Mouse (Mus musculus) embryonic facial prominence, embryonic 13.5 days (tissue): ENCODE measurements around the gene Abcg4. TPM values are rescaled to one million over a fixed set of nuclear protein-coding genes. Genes with fewer than 3 reads are reported as not detected.

ENCODE experiments used
- ATAC-seq: fragments of 200-750 bp; cut with Nextera tagmentation; 2 replicates; pipeline ENCODE4 v1.8.0; 2017; ENCODE audit warnings: low read depth; ENCODE audit not compliant: insufficient number of reproducible peaks, insufficient read depth, low FRiP score, low TSS enrichment
- H3K27ac ChIP-seq: fragments of 300-500 bp; sonication (generic); 2 replicates; pipeline ENCODE4 v1.5.1; 2015; ENCODE audit warnings: moderate library complexity, mild to moderate bottlenecking, inconsistent platforms
- H3K27me3 ChIP-seq: fragments of 300-500 bp; sonication (generic); 2 replicates; pipeline ENCODE4 v1.6.1; 2015; ENCODE audit warnings: mild to moderate bottlenecking, inconsistent platforms
- H3K36me3 ChIP-seq: fragments of 300-500 bp; sonication (generic); 2 replicates; pipeline ENCODE4 v1.6.1; 2015; ENCODE audit warnings: mild to moderate bottlenecking, inconsistent platforms
- H3K4me1 ChIP-seq: fragments of 300-500 bp; sonication (generic); 2 replicates; pipeline ENCODE4 v1.6.1; 2015; ENCODE audit warnings: inconsistent platforms
- H3K4me2 ChIP-seq: fragments of 300-500 bp; sonication (generic); 2 replicates; pipeline ENCODE4 v1.6.1; 2015; ENCODE audit warnings: moderate library complexity, mild to moderate bottlenecking, inconsistent platforms
- H3K4me3 ChIP-seq: fragments of 300-500 bp; sonication (generic); 2 replicates; pipeline ENCODE4 v1.5.1; 2015; ENCODE audit warnings: mild to moderate bottlenecking, inconsistent platforms
- H3K9ac ChIP-seq: fragments of 300-500 bp; sonication (generic); 2 replicates; pipeline ENCODE4 v1.6.1; 2015; ENCODE audit warnings: mild to moderate bottlenecking, inconsistent platforms
- H3K9me3 ChIP-seq: fragments of 300-500 bp; sonication (generic); 2 replicates; pipeline ENCODE4 v1.6.1; 2016; ENCODE audit warnings: inconsistent platforms
- WGBS: fragments of 180-500 bp; shearing (Covaris S2); methylation state at CpG from one replicate; pipeline ENCODE4 v1.1.7; 2015; ENCODE audit warnings: mixed read lengths; 5-methylcytosine and 5-hydroxymethylcytosine counted together
- microRNA-seq: library from miRNA; unstranded; fragments of <30 nt; microRNA quantifications from one replicate; pipeline ENCODE4, GENCODE M21; 2016
- polyA plus RNA-seq: library from polyadenylated mRNA; unstranded; fragments of >200 nt; fragmentation: Nextera tagmentation; extraction: Ambion mirVana; gene quantifications from 2 replicates; pipeline ENCODE4 v1.2.1, GENCODE M21; 2015

The Abcg4 gene
- polyA plus RNA-seq, 1 experiment from 2014 or later, result 6.1 TPM

DNA sequence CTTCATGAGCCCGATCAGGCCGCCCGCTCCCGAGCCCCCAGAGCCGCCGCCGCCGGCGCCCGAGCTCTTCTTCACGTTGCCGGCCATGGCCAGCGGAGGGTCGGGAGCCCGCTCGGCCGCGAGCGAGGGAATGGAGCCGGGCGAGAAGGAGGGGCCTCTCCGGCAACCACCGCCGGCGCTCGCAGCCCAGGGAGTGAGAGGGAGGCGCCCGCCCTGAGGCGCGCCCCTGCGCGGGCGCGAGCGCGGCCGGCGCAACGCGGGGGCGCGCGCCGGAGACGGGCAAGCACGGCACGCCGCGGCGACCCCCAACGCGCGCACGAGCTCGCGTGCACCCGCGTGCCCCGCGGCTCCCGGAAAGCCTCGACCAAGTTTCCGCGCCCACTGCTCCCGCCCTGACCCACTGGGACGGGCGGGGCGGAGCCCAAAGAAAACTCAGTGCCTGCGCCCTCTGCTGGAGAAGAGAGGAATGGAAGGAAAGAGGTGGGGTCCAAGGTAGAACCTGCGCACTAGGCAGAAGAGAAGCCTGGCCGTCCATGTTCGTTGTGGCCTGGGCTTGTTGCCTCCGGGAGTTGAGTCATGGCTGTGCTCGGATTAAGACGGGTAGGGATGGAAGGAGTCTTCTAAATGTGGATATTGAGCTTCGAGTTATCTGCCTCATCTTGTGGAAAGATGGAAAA, 54.5 kb downstream of the Abcg4 start, which contains the start of gene Cbl:
Cbl (minus strand) TSS at position 248 of the 677 bp plus-strand sequence.
- H3K36me3 ChIP-seq, result no peaks in the 10 kb centered on the region
- no peaks in the 10 kb centered on the region for H3K9me3 ChIP-seq
- H3K27ac ChIP-seq, result peak within 1 kb of the TSS; percentile 97
- peak; percentile 94 for ATAC-seq
- peak within 1 kb of the TSS; percentile 93 for H3K9ac ChIP-seq
- H3K4me1 ChIP-seq, result peaks cover 27% of the 10 kb centered on the region
- H3K27me3 ChIP-seq, result no peaks in the 10 kb centered on the region
- under 1% methylated on average over 73 of the region's 76 CpGs for WGBS
- H3K4me3 ChIP-seq, result peak within 1 kb of the TSS; percentile 85
- H3K4me2 ChIP-seq, result peak within 1 kb of the TSS; percentile 75

DNA sequence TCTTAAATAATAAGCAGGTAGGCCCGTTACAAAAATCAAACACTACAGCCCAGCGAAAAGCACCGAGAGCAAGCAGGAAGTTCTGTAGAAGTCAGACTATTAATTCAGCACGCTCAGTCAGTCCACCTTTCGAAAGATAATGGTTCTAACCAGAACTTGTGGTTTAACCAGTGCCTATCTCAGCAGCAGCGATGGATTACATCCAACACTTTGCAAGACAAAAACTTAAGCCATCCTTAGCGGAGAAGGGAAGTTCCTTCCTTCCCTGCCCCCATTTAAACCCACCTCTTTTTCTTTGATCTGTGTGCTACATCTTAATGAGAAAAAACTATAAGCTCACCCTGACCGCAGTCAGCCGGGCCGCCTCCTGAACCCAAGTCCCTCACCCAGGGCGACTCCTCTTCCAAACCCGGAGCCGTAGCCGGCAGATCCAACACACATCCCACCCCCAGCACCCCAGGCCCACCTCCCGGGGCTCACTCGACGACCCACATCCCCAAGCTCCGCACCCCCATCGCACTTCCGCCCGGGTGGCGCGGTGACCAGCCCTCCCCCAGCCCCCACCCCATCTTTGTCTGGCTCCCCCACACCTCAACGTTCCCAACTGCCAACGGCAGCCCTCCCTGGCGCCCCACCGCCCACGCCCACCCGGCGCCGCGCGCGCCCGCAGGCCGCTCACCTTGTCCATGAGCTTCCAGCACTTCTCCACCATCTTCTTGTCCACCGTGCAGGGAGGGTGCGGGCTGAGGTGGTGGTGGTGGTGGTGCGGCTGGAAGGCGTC, 55.2 kb downstream of the Abcg4 start:
- peak overlapping the region; percentile 97 for H3K27ac ChIP-seq
- peak; percentile 69 for ATAC-seq
- H3K9ac ChIP-seq, result peak overlapping the region; percentile 93
- 0 out of 2 replicates have a peak, but pooled peaks cover 1% of the 10 kb centered on the region for H3K36me3 ChIP-seq
- WGBS, result under 1% methylated on average over 40 of the region's 40 CpGs
- H3K27me3 ChIP-seq, result no peaks in the 10 kb centered on the region
- peak overlapping the region; percentile 85 for H3K4me3 ChIP-seq
- H3K4me1 ChIP-seq, result peaks cover 27% of the 10 kb centered on the region
- peak overlapping the region; percentile 75 for H3K4me2 ChIP-seq
- no peaks in the 10 kb centered on the region for H3K9me3 ChIP-seq

DNA sequence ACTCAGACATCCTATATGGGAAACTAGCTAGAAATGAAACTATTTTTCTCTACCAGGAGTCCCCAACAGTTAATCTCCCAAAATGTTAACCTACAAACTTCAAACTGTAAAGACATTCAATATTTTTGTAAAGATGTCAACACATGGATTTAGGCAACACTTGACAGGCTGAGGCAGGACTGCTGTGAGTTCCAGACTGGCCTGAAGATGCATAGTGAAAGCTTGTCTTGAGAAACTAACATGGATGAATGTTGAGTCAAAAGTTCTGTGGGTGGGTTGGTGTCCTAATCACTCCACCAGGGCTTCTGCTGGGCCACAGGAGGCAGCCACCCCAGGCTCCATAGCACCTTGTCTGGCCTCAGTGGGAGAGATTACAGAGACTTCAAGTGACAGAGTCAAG, 56.8 kb downstream of the Abcg4 start:
- Histone ChIP-seq H3K36me3 (0 out of 2 replicates have a peak, but pooled peaks cover 8% of the 10 kb centered on the region), H3K4me2 (peak overlapping the region; percentile 75), H3K9me3 (no peaks in the 10 kb centered on the region), H3K4me1 (peaks cover 26% of the 10 kb centered on the region), H3K27ac (no peak overlapping the region), H3K27me3 (no peaks in the 10 kb centered on the region), H3K4me3 (0 out of 2 replicates have a peak overlapping the region, but pooled peaks have one; percentile 85), H3K9ac (0 out of 2 replicates have a peak overlapping the region, but pooled peaks have one; percentile 27)
- ATAC-seq, result no peak

DNA sequence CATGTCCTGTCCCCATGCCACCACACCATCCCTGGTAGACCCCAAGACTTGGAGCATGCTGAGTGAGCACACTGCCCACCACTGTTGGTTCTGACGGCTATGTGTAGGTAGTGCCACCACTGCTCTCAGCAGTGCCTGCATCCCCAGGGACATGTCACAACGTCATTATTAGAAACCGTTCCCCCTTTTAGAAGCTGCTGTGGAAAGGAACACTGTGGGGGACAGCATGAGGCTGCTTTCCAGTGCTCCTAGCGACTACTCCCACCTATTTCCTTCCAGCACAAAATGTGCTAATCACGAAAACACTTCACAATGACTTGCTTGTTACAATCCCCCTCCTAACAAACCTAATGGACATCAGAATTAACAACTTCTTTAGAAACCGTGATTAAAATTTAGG, 62.4 kb downstream of the Abcg4 start:
- H3K4me3 ChIP-seq, result no peak overlapping the region
- H3K36me3 ChIP-seq, result 0 out of 2 replicates have a peak, but pooled peaks cover 8% of the 10 kb centered on the region
- no peak for ATAC-seq
- no peak overlapping the region for H3K27ac ChIP-seq
- H3K4me2 ChIP-seq, result no peak overlapping the region
- no peaks in the 10 kb centered on the region for H3K27me3 ChIP-seq
- H3K9me3 ChIP-seq, result no peaks in the 10 kb centered on the region
- 72% methylated on average over 6 of the region's 6 CpGs for WGBS
- no peak overlapping the region for H3K9ac ChIP-seq
- peaks cover 4% of the 10 kb centered on the region for H3K4me1 ChIP-seq

Small RNAs within 50 kb of the gene (microRNA-seq; reads per million reads assigned to microRNA genes)
- gene Gm44335, result not detected

Other genes with a start within 250 kb of the Abcg4 start
- gene Thy1, start 245.2 kb downstream of the Abcg4 start, polyA plus RNA-seq, result 4.3 and 5.6 TPM in 2 replicates
- 14.6 and 15.2 TPM in 2 replicates for gene Usp2, start 221.6 kb downstream of the Abcg4 start, polyA plus RNA-seq
- 0.21 and 0.39 TPM in 2 replicates for gene Mfrp, start 186.9 kb downstream of the Abcg4 start, polyA plus RNA-seq
- gene C1qtnf5, start 181.4 kb downstream of the Abcg4 start, polyA plus RNA-seq, result 1.5 and 2.8 TPM in 2 replicates
- 0.30 and 0.48 TPM in 2 replicates for gene Gm49380, start 175.1 kb downstream of the Abcg4 start, polyA plus RNA-seq
- gene Rnf26, start 175.1 kb downstream of the Abcg4 start, polyA plus RNA-seq, result 73.3 and 80.1 TPM in 2 replicates
- gene Mcam, start 154.1 kb downstream of the Abcg4 start, polyA plus RNA-seq, result 25.6 and 28.9 TPM in 2 replicates
- 17.3 and 19.5 TPM in 2 replicates for gene Cbl, start 54.6 kb downstream of the Abcg4 start, polyA plus RNA-seq
- not detected in 2 replicates for gene Ccdc153, start 47.9 kb downstream of the Abcg4 start, polyA plus RNA-seq
- 0.37 TPM in 1 of 2 replicates, not detected in the other for gene Pdzd3, start 37.1 kb downstream of the Abcg4 start, polyA plus RNA-seq
- gene Nlrx1, start 20.0 kb downstream of the Abcg4 start, polyA plus RNA-seq, result 8.2 and 9.8 TPM in 2 replicates
- gene Hinfp, start 17.1 kb upstream of the Abcg4 start, polyA plus RNA-seq, result 27.9 and 30.6 TPM in 2 replicates
- gene C2cd2l, start 31.7 kb upstream of the Abcg4 start, polyA plus RNA-seq, result 8.3 TPM in 2 replicates
- 38.4 and 40.5 TPM in 2 replicates for gene Dpagt1, start 37.4 kb upstream of the Abcg4 start, polyA plus RNA-seq
- 365 and 385 TPM in 2 replicates for gene H2afx, start 46.1 kb upstream of the Abcg4 start, polyA plus RNA-seq
- gene Hmbs, start 55.6 kb upstream of the Abcg4 start, polyA plus RNA-seq, result 114 and 119 TPM in 2 replicates
- gene Vps11, start 73.1 kb upstream of the Abcg4 start, polyA plus RNA-seq, result 27.7 and 28.2 TPM in 2 replicates
- gene Hyou1, start 90.9 kb upstream of the Abcg4 start, polyA plus RNA-seq, result 30.8 and 31.6 TPM in 2 replicates
- gene Slc37a4, start 108.2 kb upstream of the Abcg4 start, polyA plus RNA-seq, result 12.2 and 13.4 TPM in 2 replicates
- 2,222 and 2,384 TPM in 2 replicates for gene Rps25, start 118.5 kb upstream of the Abcg4 start, polyA plus RNA-seq
- 165 and 174 TPM in 2 replicates for gene Trappc4, start 119.0 kb upstream of the Abcg4 start, polyA plus RNA-seq
- 33.3 and 35.3 TPM in 2 replicates for gene Ccdc84, start 130.0 kb upstream of the Abcg4 start, polyA plus RNA-seq
- not detected in 2 replicates for gene Foxr1, start 152.5 kb upstream of the Abcg4 start, polyA plus RNA-seq
- gene Upk2, start 166.4 kb upstream of the Abcg4 start, polyA plus RNA-seq, result 2.8 and 2.9 TPM in 2 replicates
- gene Bcl9l, start 194.2 kb upstream of the Abcg4 start, polyA plus RNA-seq, result 18.2 and 19.3 TPM in 2 replicates